Mouse (Mus musculus): ENCODE results near the gene Ice1.

The Ice1 gene

DNA sequence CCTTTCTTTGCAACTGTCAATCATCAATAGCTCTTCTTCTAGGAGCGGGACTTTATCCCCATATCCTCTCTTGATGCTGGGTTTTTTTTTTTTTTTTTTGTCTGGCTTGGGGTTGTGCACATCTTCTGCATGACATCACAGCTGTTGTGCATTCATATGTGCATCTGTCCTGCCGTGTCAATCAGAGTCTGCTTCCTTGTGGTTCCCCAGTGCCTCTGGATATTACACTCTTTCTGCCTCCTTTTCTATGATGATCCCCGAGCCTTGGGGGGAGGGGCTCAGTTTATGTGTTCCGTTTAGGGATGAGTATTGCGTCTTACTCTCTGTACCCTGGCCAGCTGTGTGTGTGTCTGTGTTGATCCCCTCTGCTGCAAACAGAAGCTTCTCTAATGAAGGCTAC lies 84.0 kb downstream of the Ice1 start:
- DNase-seq = no peak

DNA sequence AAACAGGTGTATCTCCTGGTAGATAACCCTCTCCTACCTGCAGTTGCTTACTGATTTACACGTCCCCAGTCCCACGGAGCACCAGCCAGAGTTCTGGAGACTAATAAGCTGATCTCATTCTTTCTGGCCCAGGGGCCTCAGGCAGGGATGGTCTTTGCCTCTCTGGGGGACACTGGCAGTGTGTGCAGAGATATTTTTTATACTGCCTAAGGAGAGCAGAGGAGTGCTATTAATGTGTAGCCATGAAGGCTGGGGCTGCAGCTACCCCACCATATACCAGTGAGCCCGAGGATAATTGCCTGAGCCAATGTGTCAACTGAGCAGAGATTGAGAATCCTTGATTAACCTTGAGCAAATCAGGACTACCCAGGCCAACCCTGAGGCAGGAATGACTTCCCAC lies 90.0 kb downstream of the Ice1 start:
- no peak for DNase-seq

DNA sequence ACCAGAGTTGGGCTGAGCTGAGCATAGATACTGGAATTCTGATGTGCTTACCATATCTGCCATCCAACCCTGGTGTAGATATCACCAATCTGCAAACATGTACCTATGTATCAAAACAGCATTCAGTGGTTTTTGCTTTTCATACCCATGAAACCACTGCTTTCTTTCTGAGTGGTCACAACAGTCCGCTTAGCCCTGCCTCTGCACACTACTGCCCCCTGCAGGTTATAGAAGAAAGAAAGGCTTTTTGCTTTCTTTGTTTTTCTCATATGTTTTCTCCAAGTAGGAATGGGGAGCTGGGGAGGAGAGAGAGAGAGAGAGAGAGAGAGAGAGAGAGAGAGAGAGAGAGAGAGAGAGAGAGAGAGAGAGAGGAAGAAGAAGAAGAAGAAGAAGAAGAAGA lies 92.2 kb downstream of the Ice1 start:
- peak in 1 of 2 experiments; percentile 20 for DNase-seq

DNA sequence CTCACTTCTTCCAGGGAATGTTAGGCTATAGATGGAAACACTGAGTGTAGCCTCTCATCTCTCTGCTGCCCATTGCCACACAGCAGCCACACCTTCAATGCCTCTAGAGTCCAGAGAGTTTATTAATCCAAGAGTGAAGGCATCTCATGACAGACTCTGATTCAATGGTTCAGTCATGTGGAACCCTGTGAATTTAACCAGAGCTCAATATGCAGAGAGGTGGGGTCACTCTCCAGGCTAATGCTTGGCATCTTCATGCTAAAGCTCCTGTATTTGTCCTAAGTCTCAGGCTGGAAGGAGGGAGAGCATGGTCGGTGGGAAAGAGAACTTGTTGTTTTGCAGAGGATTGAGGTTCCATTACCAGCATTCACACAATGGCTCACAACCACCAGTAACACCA lies 97.6 kb downstream of the Ice1 start:
- no peak for DNase-seq

DNA sequence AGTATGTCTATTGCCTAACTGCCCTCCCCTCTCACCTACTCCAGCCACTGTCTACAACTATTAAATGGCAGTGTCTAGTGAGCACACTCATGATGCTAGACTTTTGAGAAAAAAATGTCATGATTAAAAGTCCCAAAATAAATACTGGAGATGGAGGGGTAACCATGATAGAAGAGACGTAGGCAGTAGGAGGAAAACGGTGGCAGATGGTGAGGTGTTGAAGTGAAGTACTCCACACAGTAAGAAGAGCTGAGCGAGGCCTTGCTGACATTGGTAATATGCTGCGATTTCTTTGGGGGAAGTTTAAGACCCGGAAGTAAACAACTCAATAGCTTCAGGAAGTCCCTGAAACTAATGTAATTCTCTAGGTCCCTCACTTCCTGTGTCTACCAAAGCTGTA lies 104.0 kb downstream of the Ice1 start:
- DNase-seq = no peak

DNA sequence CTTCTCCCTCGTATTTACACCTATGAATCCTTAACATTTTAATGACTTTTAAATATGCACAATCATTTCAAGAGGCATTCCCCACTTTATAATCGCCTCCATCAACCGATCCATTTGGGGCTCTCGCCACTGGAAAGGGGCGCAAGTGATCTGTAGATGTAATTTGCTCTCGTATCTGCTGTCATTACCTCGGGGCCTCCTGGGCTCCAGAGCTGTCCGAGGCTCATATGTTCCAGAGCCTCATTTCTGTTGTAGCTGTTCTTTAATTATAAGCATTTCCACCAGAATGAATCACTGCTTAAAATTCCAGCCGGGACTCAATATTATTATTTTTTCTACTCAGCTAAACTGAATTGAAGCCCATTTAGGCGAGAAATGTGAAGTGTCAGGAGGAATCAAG lies 104.7 kb downstream of the Ice1 start:
- no peak for DNase-seq

DNA sequence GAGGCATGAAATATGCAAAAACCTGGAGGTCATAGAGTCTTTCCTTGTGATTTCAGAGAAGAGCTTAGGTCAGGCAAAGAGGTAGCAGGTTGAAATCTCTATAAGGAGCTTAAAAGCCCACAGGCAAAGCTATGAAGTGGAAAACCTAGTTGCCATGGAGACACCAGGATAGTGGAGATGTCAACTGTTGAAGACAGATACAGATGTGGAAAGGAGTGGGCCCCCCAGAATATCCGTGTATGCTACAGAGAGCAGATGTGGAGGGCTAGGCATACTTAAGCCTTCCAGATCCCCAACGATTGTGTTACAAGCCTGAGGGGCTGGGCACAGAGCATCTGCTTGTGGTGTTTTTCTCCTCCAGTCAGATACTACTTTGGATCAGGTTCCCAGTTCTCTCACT lies 119.8 kb downstream of the Ice1 start:
- no peak for DNase-seq

DNA sequence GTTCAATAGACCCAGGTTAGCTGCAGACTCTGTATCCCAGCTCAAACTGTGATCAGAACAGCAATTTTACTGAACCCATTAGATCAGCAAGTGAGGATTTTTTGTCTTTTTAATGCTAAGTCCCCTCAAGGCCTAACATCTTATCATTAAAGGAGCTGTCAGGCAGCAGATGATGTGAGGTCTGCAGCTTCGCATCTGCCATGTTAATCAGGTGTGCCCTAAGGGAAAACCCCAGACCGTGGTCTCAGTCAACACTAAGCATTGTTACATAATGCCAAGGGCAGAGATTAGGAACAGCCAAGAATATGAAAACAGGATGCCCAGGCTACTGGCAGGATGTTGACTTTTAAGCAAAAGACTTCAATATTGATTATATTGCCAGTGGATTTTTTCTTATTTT lies 122.4 kb downstream of the Ice1 start:
- no peak for DNase-seq

DNA sequence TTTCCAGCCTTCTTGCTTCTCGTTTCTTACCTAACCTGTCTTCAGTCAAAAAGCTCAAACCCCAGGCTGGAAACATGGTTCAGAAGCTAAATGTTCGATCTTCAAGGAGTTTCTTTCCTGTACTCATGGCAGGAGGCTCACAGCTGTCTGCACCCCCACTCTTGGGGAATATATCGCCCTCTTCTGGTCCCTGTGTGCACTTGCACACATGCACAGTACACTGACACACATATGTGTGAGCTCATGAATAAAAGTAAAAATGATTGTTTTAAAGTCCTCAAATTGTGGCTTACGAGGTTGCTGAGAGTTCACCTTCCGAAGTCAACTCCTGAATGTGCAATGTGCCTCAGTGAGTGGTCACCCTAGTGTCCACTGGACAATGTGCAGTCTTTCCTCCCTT lies 127.2 kb downstream of the Ice1 start:
- DNase-seq = no peak

DNA sequence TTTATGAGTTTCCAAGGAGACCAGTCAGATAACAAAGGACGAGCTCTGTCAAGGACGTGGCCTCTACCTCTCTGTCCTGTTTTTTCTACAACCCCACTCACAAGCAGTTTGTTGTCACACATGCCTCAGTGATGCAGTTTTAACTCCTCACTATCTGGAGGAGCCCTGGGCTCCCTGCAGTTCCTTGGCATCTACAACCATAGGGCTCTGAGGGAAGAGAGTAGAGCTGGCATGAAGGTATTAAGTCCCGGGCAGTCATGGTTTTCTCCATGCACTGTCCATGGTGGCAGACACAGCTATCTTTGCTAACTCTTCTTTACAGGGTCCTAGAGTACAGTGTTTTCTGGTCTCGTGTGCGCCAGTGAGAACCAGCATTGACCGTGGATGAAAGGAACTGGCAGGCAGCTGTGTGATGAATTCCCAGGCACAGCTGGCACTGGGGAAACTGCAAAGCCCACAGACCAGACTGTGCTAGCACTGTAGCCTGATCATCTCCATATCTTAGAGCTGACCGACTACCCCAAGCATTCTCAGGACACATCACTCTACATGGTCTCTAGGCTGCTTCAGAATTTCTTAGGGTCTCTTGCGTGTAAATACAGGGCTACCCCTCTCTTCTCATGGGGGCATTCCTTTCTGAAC lies 127.9 kb downstream of the Ice1 start:
- no peak for DNase-seq

DNA sequence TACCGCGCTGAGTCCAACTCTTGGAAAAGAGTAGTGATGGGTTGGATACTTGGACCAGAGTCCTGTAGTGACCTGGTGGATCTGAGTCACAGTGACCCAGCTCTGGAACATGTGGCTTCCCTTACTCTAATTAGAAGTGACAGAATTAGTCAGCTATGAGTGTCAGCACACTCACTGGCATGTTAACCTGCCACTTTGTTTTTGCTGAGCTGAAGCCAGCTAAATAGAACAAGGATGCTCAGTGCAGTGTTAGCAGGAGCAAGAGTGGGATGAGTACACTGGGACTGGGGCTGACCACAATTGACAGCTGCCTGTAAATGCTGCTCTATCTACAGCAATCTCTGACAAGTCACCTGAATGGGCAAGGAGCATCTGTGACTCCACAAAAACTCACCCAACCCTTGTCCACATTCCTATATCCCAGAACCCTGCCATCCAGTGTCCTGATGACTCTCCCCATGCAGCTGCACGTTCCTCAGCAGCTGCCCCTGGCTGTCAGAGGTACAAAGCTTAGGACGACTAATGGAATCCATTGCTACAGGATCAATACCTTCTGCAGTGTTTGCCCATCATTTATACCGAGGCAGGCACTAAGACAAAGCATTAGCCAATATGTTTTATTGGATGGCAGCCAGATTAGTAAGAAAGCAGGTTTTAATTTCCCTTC lies 128.6 kb downstream of the Ice1 start:
- DNase-seq = no peak

All from cerebellum, postnatal 25 days (tissue).